Mouse (Mus musculus): ENCODE data around the gene Adam20. TPM values are rescaled to one million over a fixed set of nuclear protein-coding genes. Genes with fewer than 3 reads are reported as not detected.
"Not testable (repeated sequence)": the region's sequence is repeated elsewhere in the genome, so short reads cannot be mapped to it uniquely, and the experiment has no call there.

The Adam20 gene
- polyA plus RNA-seq (2015; fragmentation: Nextera tagmentation; extraction: Ambion mirVana), result not detected in 2 replicates

- WGBS, result 83% methylated on average over 1 of the region's 1 CpGs
- not testable (repeated sequence) for H3K9me3 ChIP-seq; H3K4me1 ChIP-seq (replicated peaks); H3K4me2 ChIP-seq; H3K27me3 ChIP-seq; H3K27ac ChIP-seq; H3K9ac ChIP-seq; ATAC-seq (ENCODE audit: low FRiP score); H3K4me3 ChIP-seq; H3K36me3 ChIP-seq
These were observed at the start of gene Adam20 for GRCm38 (mm10) chr8:40792973-40793372. TSS of gene Adam20 (plus strand) at chr8:40793273.

GRCm38 (mm10) chr8:40751908-40752307 is 41.2 kb upstream of the Adam20 start, which contains the start of gene Adam25:
TSS of gene Adam25 (plus strand) at chr8:40752208.
- H3K9ac ChIP-seq; H3K4me2 ChIP-seq; H3K9me3 ChIP-seq; H3K4me3 ChIP-seq; H3K36me3 ChIP-seq; H3K27me3 ChIP-seq; ATAC-seq (ENCODE audit: low FRiP score); H3K27ac ChIP-seq; H3K4me1 ChIP-seq (replicated peaks): not testable (repeated sequence)
- 72% methylated on average over 1 of the region's 1 CpGs for WGBS

GRCm38 (mm10) chr8:40783320-40783719 is 9.8 kb upstream of the Adam20 start:
- Histone ChIP-seq H3K36me3 (no peaks in the 10 kb centered on the region), H3K4me2 (no peak overlapping the region), H3K9ac (no peak overlapping the region), H3K27me3 (no peaks in the 10 kb centered on the region), H3K4me1 (replicated peaks) (no peaks in the 10 kb centered on the region), H3K27ac (no peak overlapping the region), H3K9me3 (no peaks in the 10 kb centered on the region), H3K4me3 (no peak overlapping the region)
- no peak for ATAC-seq (ENCODE audit: low FRiP score)

GRCm38 (mm10) chr8:40803379-40804079 is 10.5 kb downstream of the Adam20 start:
- Histone ChIP-seq H3K36me3 (no peaks in the 10 kb centered on the region), H3K4me3 (no peak overlapping the region), H3K9me3 (no peaks in the 10 kb centered on the region), H3K4me1 (replicated peaks) (no peaks in the 10 kb centered on the region), H3K27me3 (no peaks in the 10 kb centered on the region), H3K4me2 (no peak overlapping the region), H3K9ac (no peak overlapping the region), H3K27ac (no peak overlapping the region)
- WGBS, result 97% methylated on average over 2 of the region's 2 CpGs
- no peak for ATAC-seq (ENCODE audit: low FRiP score)

Other genes starting within 250 kb of the Adam20 start
- not detected in 2 replicates for gene Adam24, start 118.2 kb upstream of the Adam20 start, polyA plus RNA-seq (2015; fragmentation: Nextera tagmentation; extraction: Ambion mirVana)
- gene Adam25, start 41.1 kb upstream of the Adam20 start, polyA plus RNA-seq (2015; fragmentation: Nextera tagmentation; extraction: Ambion mirVana), result not detected in 2 replicates
- gene Adam39, start 29.7 kb downstream of the Adam20 start, polyA plus RNA-seq (2015; fragmentation: Nextera tagmentation; extraction: Ambion mirVana), result not detected in 2 replicates